18 mouse cellular contexts compared by ENCODE assay signal in genomic region chr1:129357378-129357777, GRCm38 (mm10).
DNase-seq lines count a peak whose midpoint lies in the region; ATAC-seq lines count a peak whose summit lies in the region.
"Had no signal": no experiment of that assay in that cellular context is flagged by ENCODE, and none has a peak within 500 bp of the region (broad histone marks: within the 10 kb centered on the region; RNA-seq: fewer than 3 reads in every experiment).

No protein-coding gene starts in this region.

- no peak overlapping the region for H3K4me3 ChIP-seq in neural tube, embryonic 11.5 days (ENCODE audit: low read depth, low read length)
- H3K4me3 ChIP-seq in hindbrain, embryonic 13.5 days = no peak overlapping the region
- no peak overlapping the region for H3K4me3 ChIP-seq in midbrain, embryonic 14.5 days (replicated peaks; ENCODE audit: low read depth, low read length)
- H3K4me3 ChIP-seq: heart, adult 2 months; kidney, embryonic 15.5 days; liver, embryonic 12.5 days; lung, embryonic 15.5 days had no signal

- no peaks in the 10 kb centered on the region for H3K36me3 ChIP-seq in neural tube, embryonic 11.5 days (ENCODE audit: control insufficient read depth, insufficient read depth, low read length)
- no peaks in the 10 kb centered on the region for H3K36me3 ChIP-seq in hindbrain, embryonic 13.5 days
- no peaks in the 10 kb centered on the region for H3K36me3 ChIP-seq in midbrain, embryonic 14.5 days (ENCODE audit: control insufficient read depth, insufficient read depth, low read length)
- H3K36me3 ChIP-seq: kidney, embryonic 15.5 days; liver, embryonic 12.5 days; lung, embryonic 15.5 days had no signal

- peak; percentile 58; the same call in 1 of the 2 replicates for ATAC-seq in neural tube, embryonic 11.5 days (ENCODE audit: insufficient read depth, low FRiP score, low TSS enrichment)
- ATAC-seq in hindbrain, embryonic 13.5 days (ENCODE audit: low FRiP score) = peak; percentile 87
- ATAC-seq in midbrain, embryonic 14.5 days (ENCODE audit: low FRiP score, low TSS enrichment) = peak; percentile 85
- ATAC-seq: activated CD4-positive, CD25-positive, alpha-beta regulatory T cell, adult 4 months; liver, embryonic 12.5 days had no signal

- no peaks in the 10 kb centered on the region for H3K9me3 ChIP-seq in neural tube, embryonic 11.5 days (ENCODE audit: control insufficient read depth, low read length)
- H3K9me3 ChIP-seq in hindbrain, embryonic 13.5 days = no peaks in the 10 kb centered on the region
- no peaks in the 10 kb centered on the region for H3K9me3 ChIP-seq in midbrain, embryonic 14.5 days (ENCODE audit: control insufficient read depth, low read length)
- H3K9me3 ChIP-seq: kidney, embryonic 15.5 days; liver, embryonic 12.5 days; lung, embryonic 15.5 days had no signal

- no peak overlapping the region for H3K4me2 ChIP-seq in neural tube, embryonic 11.5 days (ENCODE audit: low read depth)
- no peak overlapping the region for H3K4me2 ChIP-seq in hindbrain, embryonic 13.5 days
- H3K4me2 ChIP-seq in midbrain, embryonic 14.5 days (ENCODE audit: low read length) = peak overlapping the region; percentile 28
- H3K4me2 ChIP-seq: kidney, embryonic 15.5 days; liver, embryonic 12.5 days; lung, embryonic 15.5 days had no signal

- no peaks in the 10 kb centered on the region for H3K27me3 ChIP-seq in neural tube, embryonic 11.5 days (ENCODE audit: control insufficient read depth, insufficient read depth, low read length)
- no peaks in the 10 kb centered on the region for H3K27me3 ChIP-seq in hindbrain, embryonic 13.5 days
- H3K27me3 ChIP-seq in midbrain, embryonic 14.5 days (ENCODE audit: control insufficient read depth, insufficient read depth, low read length) = no peaks in the 10 kb centered on the region
- H3K27me3 ChIP-seq: kidney, embryonic 15.5 days; liver, embryonic 12.5 days; lung, embryonic 15.5 days had no signal

- no peak overlapping the region for H3K9ac ChIP-seq in neural tube, embryonic 11.5 days (ENCODE audit: low read length)
- no peak overlapping the region for H3K9ac ChIP-seq in hindbrain, embryonic 13.5 days
- no peak overlapping the region for H3K9ac ChIP-seq in midbrain, embryonic 14.5 days (replicated peaks; ENCODE audit: low read length)
- H3K9ac ChIP-seq: kidney, embryonic 15.5 days; liver, embryonic 12.5 days; lung, embryonic 15.5 days had no signal

- peak; percentile 17 for DNase-seq in neural tube, embryonic 11.5 days (ENCODE audit: low spot score)
- DNase-seq in neural tube, embryonic 10.5 days (ENCODE audit: extremely low spot score, low spot score) = no peak
- DNase-seq in midbrain, embryonic 14.5 days = peak; percentile 82
- DNase-seq in kidney, adult 8-10 months = no peak
- DNase-seq in left cerebral cortex, adult 11 months (ENCODE audit: low spot score) = no peak
- no peak for DNase-seq in ovary, adult 18-20 months (ENCODE audit: low spot score)
- no peak for DNase-seq in cerebellum, postnatal 25 days
- DNase-seq: adrenal gland, postnatal 25 days; cerebellum, adult 9-10 months; gastrocnemius, postnatal 14 days; heart, adult 2 months; right cerebral cortex, postnatal 4 days; thymus, postnatal 25 days had no signal

- H3K27ac ChIP-seq in neural tube, embryonic 11.5 days (ENCODE audit: low read depth, low read length) = no peak overlapping the region
- H3K27ac ChIP-seq in hindbrain, embryonic 13.5 days = 0 out of 2 replicates have a peak overlapping the region, but pooled peaks have one; percentile 44
- H3K27ac ChIP-seq in midbrain, embryonic 14.5 days (replicated peaks; ENCODE audit: low read depth, low read length) = peak overlapping the region; percentile 78
- H3K27ac ChIP-seq: heart, adult 2 months; kidney, embryonic 15.5 days; liver, embryonic 12.5 days; lung, embryonic 15.5 days had no signal

- WGBS in neural tube, embryonic 11.5 days = 75% methylated on average over 2 of the region's 2 CpGs
- 33% methylated on average over 2 of the region's 2 CpGs for WGBS in hindbrain, embryonic 13.5 days
- 25% methylated on average over 2 of the region's 2 CpGs for WGBS in midbrain, embryonic 14.5 days

- no peaks in the 10 kb centered on the region for H3K4me1 ChIP-seq in neural tube, embryonic 11.5 days (ENCODE audit: control insufficient read depth, insufficient read depth, low read length)
- H3K4me1 ChIP-seq in hindbrain, embryonic 13.5 days (replicated peaks) = peaks cover 10% of the 10 kb centered on the region
- H3K4me1 ChIP-seq in midbrain, embryonic 14.5 days (ENCODE audit: control insufficient read depth, insufficient read depth, low read length) = peaks cover 10% of the 10 kb centered on the region
- H3K4me1 ChIP-seq: kidney, embryonic 15.5 days; liver, embryonic 12.5 days; lung, embryonic 15.5 days had no signal

Comparison
In these comparisons a context has a peak if more than half of its experiments do, and no peak if none do; other contexts are left out.
1. DNase-seq: peak in neural tube, embryonic 11.5 days (single experiment) and midbrain, embryonic 14.5 days (single experiment); none in neural tube, embryonic 10.5 days (single experiment), kidney, adult 8-10 months (0 of 2), left cerebral cortex, adult 11 months (single experiment), ovary, adult 18-20 months (single experiment) and cerebellum, postnatal 25 days (0 of 2).
2. Peak in every context shown above with its lines, with median percentiles within 50 percentile points of each other: ATAC-seq.